Mouse (Mus musculus): Measurements from ENCODE around the gene Rbm33.

The Rbm33 gene

DNA sequence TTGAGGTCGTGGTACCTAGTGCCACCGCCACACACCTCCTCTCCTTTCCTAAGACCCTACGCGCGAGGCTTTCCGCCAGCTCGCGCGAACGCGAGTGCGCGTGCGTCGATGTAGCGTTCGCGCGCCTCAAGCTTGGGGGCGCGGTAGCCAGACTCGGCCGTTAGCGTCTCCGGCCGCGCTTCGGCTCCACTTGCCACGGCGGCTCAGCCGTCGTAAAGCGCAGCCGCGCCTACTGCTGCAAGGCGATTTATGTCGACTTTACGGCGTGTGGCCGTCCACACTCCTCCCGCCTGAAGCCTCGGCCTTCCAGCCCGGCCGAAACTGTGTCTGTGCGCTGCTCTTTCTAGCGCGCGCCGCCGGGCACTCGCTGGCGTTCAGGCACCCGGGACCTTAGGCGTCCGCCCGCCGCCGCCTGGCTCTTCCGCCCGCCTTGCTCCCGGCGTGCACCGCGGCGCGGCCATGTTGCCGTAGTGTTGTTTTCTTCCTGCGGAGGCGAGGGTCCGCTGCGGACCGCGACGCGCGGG, at the start of gene Rbm33:
Rbm33 (plus strand) TSS at position 400 of the 524 bp plus-strand sequence.
- DNase-seq: peak; percentile 87

DNA sequence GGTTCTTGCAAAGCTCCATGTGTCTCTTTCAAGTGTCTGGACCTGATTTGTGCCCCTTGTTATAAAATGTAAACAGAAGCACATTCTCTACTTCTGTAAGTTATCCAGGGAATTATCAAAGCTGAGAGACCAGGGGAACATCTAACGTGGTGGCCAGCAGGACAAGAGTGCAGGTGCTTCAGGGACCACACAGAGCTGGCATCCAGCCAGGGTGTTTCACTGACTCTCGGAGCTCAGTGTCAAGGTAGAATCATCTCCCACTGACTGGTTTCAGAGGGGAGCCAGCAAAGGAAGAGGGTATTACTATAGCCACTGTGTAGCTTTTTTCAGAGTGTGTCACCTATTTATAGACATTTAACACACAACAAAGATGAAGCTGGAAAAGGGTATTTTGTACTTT, 49.3 kb upstream of the Rbm33 start:
- DNase-seq: no peak

DNA sequence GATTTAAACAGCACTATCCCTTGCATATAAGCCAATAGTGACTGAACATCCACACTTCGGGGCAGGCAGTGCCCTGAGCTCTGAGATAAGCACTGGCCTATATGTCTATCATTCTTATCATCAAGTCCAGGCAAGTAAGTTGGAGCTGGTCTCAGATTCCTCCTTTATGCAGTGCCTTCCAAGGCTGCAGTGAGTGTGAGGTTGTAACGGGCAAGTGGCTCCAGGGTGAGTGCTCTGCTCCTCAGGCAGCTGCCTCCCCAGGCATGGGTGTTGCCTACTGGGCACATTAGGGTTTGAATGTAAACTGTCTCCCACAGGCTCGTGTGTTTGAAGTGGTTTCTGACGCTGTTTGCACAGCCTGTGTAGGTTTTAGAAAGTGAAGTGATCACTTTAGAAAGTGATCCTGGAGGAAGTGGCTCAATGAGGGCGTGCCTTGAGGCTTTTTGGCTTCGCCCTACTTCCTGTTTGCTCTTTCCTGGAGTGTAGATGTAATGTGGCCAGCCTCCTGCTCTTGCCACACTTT, 47.4 kb upstream of the Rbm33 start:
- DNase-seq: no peak

DNA sequence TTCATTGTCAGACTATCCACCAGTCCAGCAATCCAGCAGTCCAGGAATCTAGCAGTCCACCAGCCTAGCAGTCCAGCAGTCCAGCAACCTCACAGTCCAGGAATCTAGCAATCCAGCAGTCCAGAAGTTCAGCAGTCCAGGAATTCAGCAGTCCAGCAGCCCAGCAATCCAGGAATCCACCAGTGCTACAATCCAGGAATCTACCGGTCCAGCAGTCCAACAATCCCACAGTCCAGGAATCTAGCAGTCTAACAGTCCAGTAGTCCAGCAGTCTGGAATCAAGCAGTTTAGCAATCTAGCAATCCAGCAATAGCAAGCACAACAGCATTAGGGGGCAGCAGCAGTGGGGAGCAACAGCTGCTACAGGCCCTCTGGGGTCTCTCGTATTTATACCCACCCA, 44.1 kb upstream of the Rbm33 start:
- peak; percentile 4 for DNase-seq

DNA sequence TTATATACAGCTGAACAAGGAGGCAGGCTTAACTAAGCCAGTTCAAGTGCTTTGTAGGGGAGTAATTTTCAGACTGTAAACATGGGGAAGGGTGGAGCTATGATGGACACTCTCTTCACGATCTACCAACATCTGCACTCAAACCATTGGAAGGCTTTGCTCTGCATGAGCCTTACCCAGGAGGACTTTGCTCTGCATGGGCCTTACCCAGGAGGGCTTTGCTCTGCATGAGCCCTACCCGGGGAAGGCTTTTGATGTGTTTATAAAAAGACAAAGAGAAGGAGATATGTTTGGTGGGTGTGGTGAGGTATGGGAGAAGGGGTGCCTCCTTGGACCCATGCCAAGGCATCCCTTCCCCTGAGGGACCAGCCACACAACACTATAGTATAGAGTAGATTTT, 39.6 kb upstream of the Rbm33 start:
- DNase-seq: no peak

DNA sequence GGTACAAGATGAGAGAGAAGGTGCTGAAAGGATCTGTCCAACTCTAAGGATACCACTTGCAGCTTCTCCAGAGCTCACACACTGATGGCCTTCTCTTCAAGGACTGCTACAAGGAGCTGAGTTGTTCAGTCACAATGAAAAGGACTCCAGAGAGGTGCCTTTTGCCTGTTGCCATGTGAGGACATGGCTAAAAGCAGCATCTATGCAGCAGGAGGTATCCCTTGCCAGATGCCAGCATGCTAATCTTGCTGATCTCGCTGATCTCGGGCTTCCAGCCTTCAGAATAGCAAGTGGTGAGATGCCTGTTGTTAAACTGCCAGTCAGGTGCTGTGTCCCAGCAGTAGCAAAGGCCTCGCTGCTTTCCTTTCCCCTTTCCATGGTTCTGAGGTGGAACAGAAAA, 27.8 kb upstream of the Rbm33 start:
- DNase-seq: no peak

DNA sequence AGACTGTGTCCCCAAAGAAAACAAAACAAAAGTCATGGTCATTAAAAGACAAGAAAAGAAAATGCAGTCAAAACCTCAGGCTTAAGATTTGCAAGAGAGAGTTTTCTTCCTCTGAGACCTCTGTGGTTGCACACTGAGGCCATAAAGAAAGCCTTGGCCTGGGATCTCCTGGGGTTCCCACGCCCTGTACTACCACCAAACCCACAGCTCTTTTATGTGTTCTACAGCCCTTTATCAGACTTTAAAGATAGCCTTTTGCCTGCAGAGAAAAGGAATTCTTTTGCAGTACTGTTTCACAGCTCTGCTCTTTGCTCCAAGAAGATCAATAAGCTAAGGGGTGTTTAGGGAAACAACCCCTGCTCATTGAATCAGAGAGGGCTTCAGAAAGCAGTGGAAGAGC, 26.3 kb upstream of the Rbm33 start:
- DNase-seq: no peak

DNA sequence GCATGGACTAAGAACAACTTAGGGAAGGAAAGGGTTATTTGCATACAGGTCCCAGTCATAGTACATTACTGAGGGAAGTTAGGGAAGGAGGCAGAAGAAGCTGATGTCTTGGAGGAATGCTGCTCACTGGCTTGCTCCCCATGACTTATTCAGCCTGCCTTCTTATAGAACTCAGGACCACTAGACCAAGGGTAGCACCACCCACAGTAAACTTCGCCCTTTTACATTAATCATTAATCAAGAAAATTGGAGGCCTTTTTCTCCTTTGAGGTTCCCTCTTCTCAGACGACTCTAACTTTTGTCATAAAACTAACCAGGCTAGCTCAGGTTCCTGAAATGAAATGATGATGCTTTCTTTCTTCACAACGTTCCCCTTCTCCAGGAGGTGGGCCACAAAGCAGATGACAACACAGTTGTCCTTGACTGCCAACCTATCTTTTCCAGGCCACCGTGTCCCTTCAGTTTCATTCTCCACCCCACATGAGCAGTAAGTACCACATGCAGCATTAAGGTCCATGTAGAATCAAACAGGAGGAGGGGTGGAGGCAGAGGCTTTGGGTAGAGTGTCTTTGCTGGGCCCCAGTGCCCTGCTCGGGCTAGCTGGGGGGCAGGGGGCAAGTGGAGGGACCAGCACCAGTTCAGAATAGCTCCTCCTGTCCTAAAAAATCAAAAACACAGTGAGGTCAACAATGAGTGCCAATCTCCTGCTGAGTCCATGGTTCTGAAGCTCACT, 25.6 kb upstream of the Rbm33 start:
- DNase-seq: peak; percentile 11

DNA sequence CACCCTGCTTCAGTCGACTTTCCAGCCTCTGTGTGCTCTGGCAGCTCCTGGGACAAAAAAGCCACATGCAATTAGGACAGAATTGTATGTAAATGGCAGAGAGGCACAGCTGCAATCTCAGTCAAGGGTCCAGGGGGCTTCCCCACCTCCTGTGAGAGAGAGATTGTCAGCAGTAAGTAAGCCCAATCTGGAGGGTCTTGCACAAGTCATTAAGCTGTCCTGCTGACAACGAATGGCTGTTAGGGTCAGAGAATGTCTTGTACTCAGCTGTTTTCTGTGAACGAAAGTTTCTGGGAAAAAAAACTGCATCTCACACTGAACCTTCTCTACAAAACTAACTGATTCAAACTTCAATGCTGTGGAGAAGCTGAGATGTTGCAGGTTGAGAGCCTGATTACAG, 24.6 kb upstream of the Rbm33 start:
- DNase-seq: no peak

DNA sequence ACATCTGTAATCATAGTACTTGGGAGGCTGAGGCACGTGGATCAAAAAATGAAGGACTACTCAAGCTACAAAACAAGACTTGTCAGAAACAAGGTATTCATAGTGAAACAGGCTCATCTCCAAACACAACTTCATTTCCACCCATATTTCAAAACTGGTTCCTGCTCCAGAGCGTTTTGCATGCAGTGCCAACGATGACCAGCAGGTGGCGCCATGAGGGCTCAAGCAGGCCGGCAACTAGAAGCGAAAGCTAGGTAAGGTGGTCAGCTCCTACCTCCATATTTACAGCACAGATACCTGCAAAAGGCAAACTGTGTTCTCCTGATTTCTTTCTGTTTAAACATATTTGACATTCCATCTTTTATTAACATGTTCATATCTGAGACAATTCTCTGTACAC, 22.9 kb upstream of the Rbm33 start:
- peak; percentile 84 for DNase-seq

DNA sequence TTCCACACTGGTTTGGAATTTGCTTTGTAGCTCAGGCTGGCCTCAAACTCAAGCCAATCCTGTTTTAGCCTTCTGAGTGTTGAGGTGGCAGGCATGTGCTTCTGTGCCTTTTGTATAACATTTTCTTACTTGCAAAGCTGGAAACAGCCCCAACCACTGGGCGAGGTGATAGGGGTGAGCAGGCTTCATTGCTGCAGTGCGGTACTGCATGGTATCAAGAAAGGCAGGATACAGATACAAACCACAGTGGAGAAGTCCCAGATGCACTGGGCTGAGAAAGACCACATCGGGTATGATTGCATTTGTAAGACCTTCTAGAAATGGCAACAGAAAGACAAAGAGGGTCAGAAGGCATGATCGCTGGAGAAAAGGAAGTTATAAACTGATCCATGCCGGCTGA, 18.8 kb upstream of the Rbm33 start:
- DNase-seq: no peak

DNA sequence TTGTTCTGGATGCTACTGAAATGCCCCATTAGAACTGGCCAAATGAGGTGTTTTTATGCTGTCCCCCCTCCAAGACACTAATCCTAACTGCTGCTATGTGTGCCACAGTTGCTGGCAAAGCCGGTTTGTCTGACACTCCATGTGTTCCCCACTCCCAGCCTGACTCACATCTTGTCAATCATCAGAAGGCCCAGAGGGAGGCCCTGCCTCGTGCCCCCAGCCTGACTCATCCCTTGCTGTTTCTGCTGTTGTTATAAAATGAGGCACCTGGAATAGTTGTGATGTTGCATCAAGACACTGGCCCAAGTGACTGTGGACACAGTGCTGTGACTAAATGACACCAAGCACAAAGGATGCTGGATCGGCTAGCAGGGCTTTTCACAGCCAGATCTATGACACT, 18.2 kb upstream of the Rbm33 start:
- DNase-seq: no peak

DNA sequence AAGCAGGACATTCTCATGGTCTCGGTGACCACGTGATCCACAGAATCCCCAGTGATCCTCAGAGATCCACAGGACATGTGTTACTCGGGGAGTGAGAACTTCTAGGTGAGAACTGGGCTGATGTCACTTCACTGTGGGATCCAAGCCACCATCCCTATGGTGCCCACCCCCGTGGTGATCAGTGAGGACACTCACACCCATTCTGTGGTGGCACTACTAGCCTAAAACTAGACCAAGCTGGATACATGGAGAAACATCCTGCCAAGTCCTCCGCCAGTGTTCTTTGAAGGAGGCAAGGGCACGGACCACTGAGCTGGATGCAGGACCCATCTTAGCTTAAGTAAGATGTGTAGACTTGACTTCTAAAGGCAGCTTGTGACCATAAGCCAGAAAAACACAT, 17.6 kb upstream of the Rbm33 start:
- DNase-seq: no peak

DNA sequence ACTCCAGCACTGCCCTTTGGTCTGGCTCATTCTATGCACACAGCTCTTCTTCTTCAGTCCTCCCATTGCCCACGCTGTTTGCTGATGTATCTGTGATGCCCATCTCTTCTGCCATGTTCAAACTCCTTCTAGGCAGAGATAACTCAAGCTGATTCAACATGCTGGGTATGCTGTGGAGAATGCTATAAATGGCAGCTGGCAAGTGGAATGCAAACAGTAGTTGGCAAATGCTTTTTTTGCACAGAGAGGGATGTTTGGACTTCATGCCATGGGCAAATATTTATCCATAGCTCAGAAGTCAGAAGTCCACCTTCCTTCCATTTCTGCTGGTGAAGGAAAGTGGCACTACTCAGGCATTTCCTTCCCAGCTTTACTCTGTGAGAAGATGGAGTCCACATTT, 14.2 kb upstream of the Rbm33 start:
- DNase-seq: no peak

DNA sequence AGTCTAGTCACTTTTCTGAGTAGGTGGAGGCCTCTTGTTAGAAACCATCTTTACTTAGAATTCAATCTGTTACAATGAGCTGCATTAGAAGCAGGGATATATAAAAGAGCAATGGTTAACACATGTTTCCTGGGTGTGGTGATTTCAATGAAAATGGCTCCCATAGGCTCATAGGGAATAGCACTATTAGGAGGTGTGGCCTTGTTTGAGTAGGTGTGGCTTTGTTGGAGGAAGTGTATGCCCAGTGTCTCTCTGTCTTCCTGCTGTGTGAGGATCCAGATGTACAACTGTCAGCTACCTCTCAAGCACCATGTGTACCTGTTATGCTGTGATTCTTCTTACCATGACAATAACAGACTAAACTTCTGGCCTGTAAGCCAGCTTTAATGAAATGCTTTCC, 12.4 kb upstream of the Rbm33 start:
- DNase-seq: no peak

DNA sequence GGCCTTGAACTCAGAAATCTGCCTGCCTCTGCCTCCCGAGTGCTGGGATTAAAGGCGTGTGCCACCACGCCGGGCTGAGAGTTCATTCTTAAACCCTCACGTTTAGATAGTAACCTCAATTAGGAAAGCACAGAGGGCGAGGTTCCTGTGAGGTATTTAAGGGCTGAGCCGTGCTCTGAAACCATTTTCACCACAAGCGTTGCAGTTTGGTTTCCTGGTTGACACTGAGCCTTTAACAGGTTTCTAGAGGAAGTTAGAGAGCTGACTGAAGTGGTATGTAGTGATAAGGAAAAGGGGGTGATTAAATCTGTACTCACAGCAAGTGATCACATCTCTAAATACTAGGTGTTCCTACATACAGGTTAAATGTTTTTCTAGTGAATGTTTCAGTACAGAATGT, 1.4 kb upstream of the Rbm33 start:
- DNase-seq: no peak

DNA sequence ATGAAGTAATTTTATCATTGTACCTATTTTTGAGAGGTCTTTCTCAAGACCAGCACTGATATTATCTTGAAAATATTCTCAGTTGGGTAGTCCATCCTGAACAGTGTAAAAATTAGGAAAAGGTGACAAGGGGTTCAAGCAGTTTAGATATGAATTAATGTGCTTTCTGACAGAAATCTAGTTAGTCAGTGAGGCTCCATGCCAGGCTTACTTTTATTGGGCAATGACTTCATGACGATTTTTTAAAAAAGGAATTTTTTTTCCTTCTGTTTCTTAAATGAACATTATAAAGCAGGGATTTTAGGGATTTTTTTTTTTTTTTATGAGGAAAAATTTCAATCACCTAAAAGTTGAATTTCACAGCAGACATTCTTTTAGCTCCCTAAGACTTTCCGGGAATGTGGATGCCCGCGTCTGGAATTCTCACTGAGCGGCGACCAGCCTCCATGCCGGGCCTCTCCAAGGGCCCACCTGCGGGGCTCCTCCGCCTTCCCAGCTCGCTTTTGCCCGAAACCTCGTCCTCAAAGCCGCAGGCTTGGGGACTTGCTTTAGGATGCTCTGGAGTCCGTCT, 685 bp upstream of the Rbm33 start:
- no peak for DNase-seq

DNA sequence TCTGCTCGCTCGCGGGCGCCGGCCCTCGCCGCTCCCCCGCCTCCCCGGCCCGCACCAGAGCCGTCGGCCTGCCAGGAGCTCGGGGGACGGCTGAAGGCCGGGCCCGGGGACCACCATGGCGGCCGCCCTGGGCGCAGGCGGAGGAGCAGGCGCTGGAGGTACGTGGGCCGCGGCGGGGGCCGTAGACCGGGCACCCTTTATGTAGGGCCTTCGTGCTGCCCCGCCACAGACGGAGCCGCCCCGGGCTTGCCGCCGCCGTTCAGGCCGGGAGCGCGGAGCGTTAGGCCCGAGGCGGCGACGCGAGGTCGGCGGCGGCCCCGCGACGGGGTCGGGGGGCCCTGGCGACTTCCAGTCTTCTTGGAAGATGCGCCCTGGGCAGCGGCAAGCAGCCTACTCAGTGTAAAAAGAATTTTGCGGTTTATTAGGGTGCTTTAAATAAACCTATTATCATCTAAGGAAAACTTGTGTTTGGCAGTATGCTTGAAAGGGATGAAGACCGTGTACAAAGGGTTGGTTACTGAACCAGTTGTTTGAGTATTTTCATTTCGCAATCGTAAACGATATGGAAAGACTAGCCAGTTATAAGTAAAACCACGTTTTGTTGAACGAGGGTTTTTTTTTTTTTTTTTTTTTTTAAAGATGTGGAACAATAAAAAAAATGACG, 464 bp downstream of the Rbm33 start:
- DNase-seq: no peak

DNA sequence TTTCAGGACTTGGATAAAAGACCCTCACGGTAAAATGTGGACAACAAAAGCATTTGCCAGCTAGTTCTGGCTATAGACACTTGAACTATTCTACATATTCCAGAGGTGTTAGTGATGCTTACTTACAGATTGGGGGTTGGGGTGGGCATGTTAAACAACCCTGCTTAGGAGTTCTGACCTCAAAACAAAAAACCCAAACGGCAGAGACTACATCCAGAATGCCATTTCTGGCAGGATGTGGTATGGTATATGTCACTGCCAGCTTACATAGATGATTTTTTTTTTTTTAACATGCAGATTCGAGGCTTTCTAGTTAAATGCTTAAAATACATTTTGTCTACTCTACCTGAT, 971 bp downstream of the Rbm33 start:
- no peak for DNase-seq

DNA sequence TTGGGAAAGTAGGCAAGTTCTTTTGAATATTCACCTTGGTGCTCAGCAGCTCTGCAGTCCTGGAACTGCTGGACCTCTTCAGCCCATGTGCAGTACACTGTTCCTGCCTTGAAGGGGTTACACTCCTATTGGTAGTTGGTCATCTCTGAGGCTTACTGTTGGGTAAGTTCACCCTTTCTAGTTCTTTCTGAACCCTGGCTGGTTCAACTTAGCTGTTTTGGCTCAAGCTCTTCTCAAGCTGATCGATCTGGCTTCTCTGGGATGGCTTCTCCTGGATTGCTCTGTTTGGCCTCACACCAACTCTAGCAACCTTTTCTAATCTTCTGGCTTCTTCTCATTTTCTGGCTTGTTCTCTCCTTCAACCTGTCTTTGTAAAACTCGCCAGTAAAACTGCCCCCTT, 1.8 kb downstream of the Rbm33 start:
- DNase-seq: no peak

DNA sequence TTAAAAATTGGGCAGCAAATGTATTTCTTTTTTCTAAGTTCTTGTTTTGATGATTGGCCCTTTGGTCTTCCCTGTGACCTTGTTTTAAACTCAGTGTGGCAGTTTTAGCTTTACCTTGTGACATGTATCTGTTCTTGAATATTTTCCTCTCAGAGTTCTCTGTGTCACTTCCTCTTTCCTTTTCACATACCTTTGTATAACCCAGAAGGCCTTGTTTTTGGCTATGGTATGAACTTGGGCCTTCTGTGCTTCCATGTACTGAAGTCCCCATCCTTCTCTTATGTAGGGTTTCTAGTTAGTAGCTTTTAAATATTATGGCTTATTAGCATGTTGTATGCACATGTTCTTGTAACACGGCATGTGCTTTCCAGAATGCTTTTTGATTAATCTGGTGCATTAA, 4.8 kb downstream of the Rbm33 start:
- no peak for DNase-seq

DNA sequence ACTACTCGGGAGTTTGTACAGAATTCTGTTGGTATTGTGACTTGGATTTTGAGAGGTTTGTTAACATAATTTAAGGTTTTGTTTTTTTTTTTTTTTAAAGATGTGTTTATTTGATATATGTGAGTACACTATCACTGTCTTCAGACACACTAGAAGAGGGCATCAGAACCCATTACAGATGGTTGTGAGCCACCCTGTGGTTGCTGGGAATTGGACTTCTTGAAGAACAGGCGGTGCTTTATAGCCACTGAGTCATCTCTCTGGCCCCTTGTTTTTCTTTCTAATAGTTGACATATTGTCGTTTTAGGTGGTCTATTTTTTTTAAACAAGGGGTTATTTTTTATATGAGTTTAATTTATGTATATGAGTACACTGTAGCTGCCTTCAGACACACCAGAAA, 5.3 kb downstream of the Rbm33 start:
- no peak for DNase-seq

DNA sequence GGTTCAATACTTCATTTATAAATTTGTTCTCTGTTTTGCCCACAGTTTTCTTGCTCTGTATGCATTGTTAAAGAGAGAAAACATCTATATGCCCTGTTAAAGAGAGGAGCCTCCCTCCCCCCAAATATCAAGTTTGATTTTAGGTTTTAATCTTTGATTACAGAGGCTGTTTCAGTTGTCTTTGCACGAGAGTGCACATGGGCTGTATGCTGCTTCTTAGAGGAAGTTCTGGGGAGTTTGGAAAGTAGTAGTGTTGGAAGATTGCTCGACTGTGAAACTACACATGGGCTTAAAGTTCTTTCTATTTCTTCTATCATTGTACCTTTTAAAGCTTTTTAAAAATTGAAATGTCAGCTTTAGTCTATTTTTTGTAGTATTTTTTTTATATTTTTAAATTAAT, 6.9 kb downstream of the Rbm33 start:
- DNase-seq: no peak

DNA sequence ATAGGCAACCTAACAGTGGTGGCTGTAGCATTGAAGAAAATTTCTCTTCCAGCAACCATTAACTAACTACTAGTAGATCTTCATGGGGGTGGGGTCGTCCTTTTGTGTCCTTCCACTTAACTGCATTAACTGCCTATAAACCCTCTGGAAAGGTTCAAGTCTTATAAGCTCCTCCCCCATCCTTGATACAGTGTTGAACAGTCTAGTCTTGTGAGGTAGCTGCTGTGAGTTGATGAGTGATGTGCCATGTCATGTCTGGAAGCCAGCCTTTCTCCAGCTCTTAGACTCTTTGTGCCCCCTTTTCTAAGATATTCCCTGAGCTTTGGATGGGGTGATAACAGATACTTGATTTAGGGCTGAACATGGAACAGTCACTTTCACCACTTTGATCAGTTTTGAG, 7.5 kb downstream of the Rbm33 start:
- DNase-seq: peak; percentile 17
